ENCODE assay signal across 14 mouse cellular contexts in the genomic region with DNA sequence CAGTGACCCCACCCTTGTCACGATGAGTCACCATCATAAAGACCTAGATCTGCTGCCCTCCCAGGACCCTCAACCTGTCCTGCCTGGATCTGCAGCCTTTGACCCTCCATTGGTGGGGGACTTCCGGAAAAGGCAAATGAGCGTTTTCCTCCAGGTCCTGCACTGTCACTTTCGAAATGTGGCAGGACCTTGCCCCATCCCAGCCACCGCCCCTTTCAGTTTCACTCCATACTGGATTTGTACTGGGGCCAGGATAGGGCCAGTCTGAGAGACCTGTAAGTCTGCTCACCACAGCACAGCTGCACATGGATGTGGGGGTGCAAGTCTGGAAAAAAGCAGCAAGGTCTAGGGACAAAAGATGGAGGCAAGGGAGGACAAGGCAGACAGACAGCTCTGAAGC. TPM values are rescaled to one million over a fixed set of nuclear protein-coding genes. Genes with fewer than 3 reads are reported as not detected.
DNase-seq lines count a peak whose midpoint lies in the region; ATAC-seq and TF ChIP-seq lines count a peak whose summit lies in the region.
"Had no signal": no experiment of that assay in that cellular context is flagged by ENCODE, and none has a peak within 500 bp of the region (broad histone marks: within the 10 kb centered on the region; RNA-seq: fewer than 3 reads in every experiment).

No protein-coding gene starts in this region.

- intact Hi-C loops in heart, postnatal 10 days (cut with DNase I) = loop anchor here (1.0 kb wide), 1 partner anchor 8 kb away; no protein-coding TSS in a partner anchor

- TF ChIP-seq POLR2A in bone marrow, adult 2 months (IDR thresholded peaks at IDR 0.05; ENCODE audit: borderline replicate concordance, control insufficient read depth, low read depth, low read length) = no peak

- H3K27ac ChIP-seq in bone marrow, adult 2 months (ENCODE audit: control insufficient read depth, insufficient read depth, low read depth, low read length, poor library complexity) = peak overlapping the region; percentile 27; the same call in 1 of the 2 replicates
- H3K27ac ChIP-seq: heart, adult 2 months; midbrain, embryonic 10.5 days; neural tube, embryonic 13.5 days had no signal

- WGBS in bone marrow, adult 2 months = 42% methylated on average over 5 of the region's 5 CpGs

- ATAC-seq in megakaryocyte, adult 5-6 weeks (ENCODE audit: poor library complexity, severe bottlenecking) = peak; percentile 58

- peak; percentile 94 for DNase-seq in heart, adult 11 months
- DNase-seq in heart, postnatal 10 days = no peak
- peak; percentile 34 for DNase-seq in liver
- no peak for DNase-seq in right cerebral cortex, postnatal 4 days
- DNase-seq in layer of hippocampus, adult 18-20 months (ENCODE audit: low spot score in 2 of 2) = no peak
- DNase-seq in testis, postnatal 14 days (ENCODE audit: low spot score) = no peak
- DNase-seq: cerebellum, adult 9-10 months; heart, adult 2 months; right cerebral cortex, postnatal 14 days; thymus, adult 18-20 months had no signal

- H3K4me1 ChIP-seq in bone marrow, adult 2 months (ENCODE audit: control insufficient read depth, insufficient read depth, low read length) = peaks cover 14% of the 10 kb centered on the region

- TF ChIP-seq CTCF in bone marrow, adult 2 months (IDR thresholded peaks at IDR 0.05; ENCODE audit: control insufficient read depth, insufficient read depth, low read length) = no peak

- peak overlapping the region; percentile 30 for H3K4me3 ChIP-seq in bone marrow, adult 2 months (replicated peaks; ENCODE audit: control insufficient read depth, low read depth, low read length)
- H3K4me3 ChIP-seq: heart, adult 2 months; midbrain, embryonic 10.5 days; neural tube, embryonic 13.5 days had no signal

RNA-seq across cellular contexts. Expression of gene Sbno2, which starts 6.7 kb away (rescaled TPM):
- total RNA-seq in heart, postnatal 10 days (2021) = 10 to 100 TPM; 15.1 to 17.6 TPM
- polyA plus RNA-seq in bone marrow, adult 2 months (2011; ENCODE audit: insufficient read depth, insufficient read length, low replicate concordance, missing spikeins) = 37.6 and 83.8 TPM in 2 replicates
- total RNA-seq in megakaryocyte, adult 5-6 weeks (2015) = 32.4 and 33.0 TPM in 2 replicates
- 41.9 and 46.7 TPM in 2 replicates for total RNA-seq in megakaryocyte, adult 5-6 weeks (2017)
- total RNA-seq in layer of hippocampus, adult 18-20 months (2021) = 10 to 100 TPM; 16.3 to 16.9 TPM

RNA-seq across cellular contexts. Expression of gene Stk11, which starts 17.0 kb away (rescaled TPM):
- 100 to 1,000 TPM; 110 to 112 TPM for total RNA-seq in heart, postnatal 10 days (2021)
- 197 and 344 TPM in 2 replicates for polyA plus RNA-seq in bone marrow, adult 2 months (2011; ENCODE audit: insufficient read depth, insufficient read length, low replicate concordance, missing spikeins)
- 58.0 and 60.7 TPM in 2 replicates for total RNA-seq in megakaryocyte, adult 5-6 weeks (2015)
- total RNA-seq in megakaryocyte, adult 5-6 weeks (2017) = 142 and 146 TPM in 2 replicates
- 100 to 1,000 TPM; 101 to 102 TPM for total RNA-seq in layer of hippocampus, adult 18-20 months (2021)

RNA-seq across cellular contexts. Expression of gene Atp5d, which starts 39.8 kb away (rescaled TPM):
- 1,000 to 10,000 TPM; 1,058 to 1,125 TPM for total RNA-seq in heart, postnatal 10 days (2021)
- 131 and 178 TPM in 2 replicates for polyA plus RNA-seq in bone marrow, adult 2 months (2011; ENCODE audit: insufficient read depth, insufficient read length, low replicate concordance, missing spikeins)
- 161 and 162 TPM in 2 replicates for total RNA-seq in megakaryocyte, adult 5-6 weeks (2015)
- 31.0 and 34.7 TPM in 2 replicates for total RNA-seq in megakaryocyte, adult 5-6 weeks (2017)
- total RNA-seq in layer of hippocampus, adult 18-20 months (2021) = 100 to 1,000 TPM; 354 to 359 TPM

RNA-seq across cellular contexts. Expression of gene Cbarp, which starts 42.0 kb away (rescaled TPM):
- total RNA-seq in heart, postnatal 10 days (2021) = 1 to 10 TPM; 3.2 to 4.1 TPM
- polyA plus RNA-seq in bone marrow, adult 2 months (2011; ENCODE audit: insufficient read depth, insufficient read length, low replicate concordance, missing spikeins) = 3.4 and 3.7 TPM in 2 replicates
- total RNA-seq in megakaryocyte, adult 5-6 weeks (2015) = 1.6 and 2.2 TPM in 2 replicates
- total RNA-seq in megakaryocyte, adult 5-6 weeks (2017) = 1.4 TPM in 1 of 2 replicates, not detected in the other
- 100 to 1,000 TPM; 362 to 363 TPM for total RNA-seq in layer of hippocampus, adult 18-20 months (2021)

RNA-seq across cellular contexts. Expression of gene Midn, which starts 49.4 kb away (rescaled TPM):
- 100 to 1,000 TPM; 132 to 190 TPM for total RNA-seq in heart, postnatal 10 days (2021)
- polyA plus RNA-seq in bone marrow, adult 2 months (2011; ENCODE audit: insufficient read depth, insufficient read length, low replicate concordance, missing spikeins) = 36.0 and 53.2 TPM in 2 replicates
- 29.5 and 29.6 TPM in 2 replicates for total RNA-seq in megakaryocyte, adult 5-6 weeks (2015)
- total RNA-seq in megakaryocyte, adult 5-6 weeks (2017) = 22.4 and 36.1 TPM in 2 replicates
- total RNA-seq in layer of hippocampus, adult 18-20 months (2021) = 10 to 100 TPM; 59.4 to 68.4 TPM

Comparison
In these comparisons a context has a peak if more than half of its experiments do, and no peak if none do; other contexts are left out.
1. DNase-seq: peak in heart, adult 11 months (single experiment) and liver (single experiment); none in heart, postnatal 10 days (0 of 2), right cerebral cortex, postnatal 4 days (single experiment), layer of hippocampus, adult 18-20 months (0 of 2) and testis, postnatal 14 days (single experiment).